Mouse (Mus musculus): ENCODE measurements at regions not wholly inside any gene's neighbourhood (a gene's known extent, or its start where the extent isn't known, plus 50 kb on each side); places are given as distances from the start of the nearest gene placed in this dataset.

DNA sequence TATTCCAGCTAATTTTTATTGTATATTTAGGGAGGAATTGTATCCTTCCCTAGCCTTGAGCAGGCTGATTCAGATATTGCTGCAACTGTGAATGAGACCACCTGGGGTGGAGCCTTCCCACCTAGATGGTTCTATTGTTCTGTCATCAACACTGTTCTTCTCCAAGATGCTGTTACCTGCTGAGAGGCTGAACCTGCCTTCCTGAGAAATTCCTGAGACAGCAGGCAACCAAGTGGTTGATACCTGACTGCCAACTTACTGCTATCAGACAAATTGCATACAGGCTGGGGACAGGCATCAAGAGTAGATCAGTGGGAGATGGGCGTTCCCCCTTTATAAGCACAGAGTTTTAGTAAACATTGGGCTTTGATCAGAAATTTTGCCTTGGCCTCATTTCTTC, 309.7 kb upstream of the 4930415L06Rik start:
- DNase-seq (ENCODE audit: low read depth, low spot score), result peak; percentile 77
